Mouse (Mus musculus) midbrain, embryonic 16.5 days (tissue): ENCODE measurements around the gene Chrd. TPM values are rescaled to one million over a fixed set of nuclear protein-coding genes. Genes with fewer than 3 reads are reported as not detected.
A peak's percentile ranks its signal among the peaks of the same experiment; 100 is the strongest.

Experiments used
- ATAC-seq: fragments of 200-750 bp; cut with Nextera tagmentation; 2 replicates; pipeline ENCODE4 v1.8.0; 2017; ENCODE audit warnings: moderate TSS enrichment
- H3K27ac ChIP-seq: fragments of 300-500 bp; sonication (generic); 2 replicates; pipeline ENCODE4 v1.5.1; 2014; ENCODE audit warnings: mild to moderate bottlenecking, low read length, mixed read lengths
- H3K27me3 ChIP-seq: fragments of 300-500 bp; sonication (generic); 2 replicates; pipeline ENCODE4 v1.6.1; 2014; ENCODE audit warnings: low read depth, low read length, mixed read lengths; ENCODE audit not compliant: control insufficient read depth, insufficient read depth
- H3K36me3 ChIP-seq: fragments of 300-500 bp; sonication (generic); 2 replicates; pipeline ENCODE4 v1.6.1; 2014; ENCODE audit warnings: mild to moderate bottlenecking, low read length, moderate library complexity, mixed read lengths; ENCODE audit not compliant: control insufficient read depth, insufficient read depth
- H3K4me1 ChIP-seq: fragments of 300-500 bp; sonication (generic); 2 replicates; pipeline ENCODE4 v1.6.1; 2014; ENCODE audit warnings: mild to moderate bottlenecking, low read length, mixed read lengths; ENCODE audit not compliant: control insufficient read depth, insufficient read depth
- H3K4me2 ChIP-seq: fragments of 300-500 bp; sonication (generic); 2 replicates; pipeline ENCODE4 v1.6.1; 2014; ENCODE audit warnings: mild to moderate bottlenecking, low read length, mixed read lengths
- H3K4me3 ChIP-seq: fragments of 300-500 bp; sonication (generic); 2 replicates; pipeline ENCODE4 v1.5.1; 2014; ENCODE audit warnings: low read depth, mild to moderate bottlenecking, low read length, moderate library complexity, mixed read lengths
- H3K9ac ChIP-seq: fragments of 300-500 bp; sonication (generic); 2 replicates; pipeline ENCODE4 v1.6.1; 2014; ENCODE audit warnings: low read depth, low read length, mixed read lengths
- H3K9me3 ChIP-seq: fragments of 300-500 bp; sonication (generic); replicated peaks from 2 replicates; pipeline ENCODE4 v1.6.1; 2014; ENCODE audit warnings: mild to moderate bottlenecking, low read length, mixed read lengths; ENCODE audit not compliant: control insufficient read depth, poor library complexity, severe bottlenecking
- WGBS: fragments of 180-500 bp; shearing (Covaris S2); extraction: QIAGEN DNeasy Blood & Tissue Kit; methylation state at CpG from one replicate; pipeline ENCODE4 v1.1.7; 2014; 5-methylcytosine and 5-hydroxymethylcytosine counted together
- polyA plus RNA-seq: library from polyadenylated mRNA; unstranded; fragments of >200 nt; fragmentation: Nextera tagmentation; extraction: Ambion mirVana; gene quantifications from 2 replicates; pipeline ENCODE4 v1.2.1, GENCODE M21; 2015

Chrd gene
- polyA plus RNA-seq, 1 experiment from 2014 or later, result 4.5 TPM

GRCm38 (mm10) chr16:20715566-20715965 is 17.4 kb upstream of the Chrd start:
- no peak; the same call in 1 of the 2 replicates for ATAC-seq
- H3K9ac ChIP-seq, result peak overlapping the region; percentile 85
- H3K36me3 ChIP-seq, result peaks cover 9% of the 10 kb centered on the region
- H3K27me3 ChIP-seq, result no peaks in the 10 kb centered on the region
- peak overlapping the region; percentile 95 for H3K4me2 ChIP-seq
- H3K27ac ChIP-seq, result peak overlapping the region; percentile 95
- H3K4me1 ChIP-seq, result peaks cover 28% of the 10 kb centered on the region
- under 1% methylated on average over 12 of the region's 12 CpGs for WGBS
- H3K4me3 ChIP-seq, result peak overlapping the region; percentile 69
- no peaks in the 10 kb centered on the region for H3K9me3 ChIP-seq

- peak; percentile 81 for ATAC-seq
- under 1% methylated on average over 47 of the region's 68 CpGs for WGBS
Measured at GRCm38 (mm10) chr16:20715976-20716840, 16.7 kb upstream of the Chrd start.

GRCm38 (mm10) chr16:20716841-20717180 is 16.1 kb upstream of the Chrd start:
- ATAC-seq, result peak; percentile 41
- H3K27ac ChIP-seq, result peak overlapping the region; percentile 95
- no peaks in the 10 kb centered on the region for H3K27me3 ChIP-seq
- peak overlapping the region; percentile 95 for H3K4me2 ChIP-seq
- H3K9me3 ChIP-seq, result no peaks in the 10 kb centered on the region
- 3% methylated on average over 8 of the region's 8 CpGs for WGBS
- peaks cover 28% of the 10 kb centered on the region for H3K4me1 ChIP-seq
- peak overlapping the region; percentile 85 for H3K9ac ChIP-seq
- peak overlapping the region; percentile 69 for H3K4me3 ChIP-seq
- H3K36me3 ChIP-seq, result peaks cover 9% of the 10 kb centered on the region

More at GRCm38 (mm10) chr16:20715976-20716840, 16.7 kb upstream of the Chrd start:
- Histone ChIP-seq H3K4me3 (peak overlapping the region; percentile 69), H3K9ac (peak overlapping the region; percentile 85), H3K27ac (peak overlapping the region; percentile 95), H3K36me3 (peaks cover 9% of the 10 kb centered on the region), H3K9me3 (no peaks in the 10 kb centered on the region), H3K27me3 (no peaks in the 10 kb centered on the region), H3K4me1 (peaks cover 28% of the 10 kb centered on the region), H3K4me2 (peak overlapping the region; percentile 95)

- Histone ChIP-seq H3K4me2 (peak within 1 kb of the TSS; percentile 95), H3K36me3 (peaks cover 5% of the 10 kb centered on the region), H3K9me3 (no peaks in the 10 kb centered on the region), H3K4me1 (peaks cover 28% of the 10 kb centered on the region), H3K27ac (peak within 1 kb of the TSS; percentile 95), H3K4me3 (peak within 1 kb of the TSS; percentile 69), H3K27me3 (no peaks in the 10 kb centered on the region), H3K9ac (peak within 1 kb of the TSS; percentile 85)
- WGBS, result under 1% methylated on average over 61 of the region's 62 CpGs
- peak; percentile 82 for ATAC-seq
Measured at GRCm38 (mm10) chr16:20717181-20717977, 15.5 kb upstream of the Chrd start, which contains the start of the genes Polr2h and Clcn2. TSS of gene Polr2h (plus strand) at chr16:20717665. TSS of gene Clcn2 (minus strand) at chr16:20717746.

GRCm38 (mm10) chr16:20717978-20718670 is 14.8 kb upstream of the Chrd start:
- Histone ChIP-seq H3K27ac (peak overlapping the region; percentile 95), H3K4me2 (peak overlapping the region; percentile 95), H3K27me3 (no peaks in the 10 kb centered on the region), H3K9me3 (no peaks in the 10 kb centered on the region), H3K4me3 (peak overlapping the region; percentile 69), H3K9ac (peak overlapping the region; percentile 85), H3K4me1 (peaks cover 28% of the 10 kb centered on the region), H3K36me3 (0 out of 2 replicates have a peak, but pooled peaks cover under 1% of the 10 kb centered on the region)
- ATAC-seq, result 0 out of 2 replicates have a peak, but pooled peaks have one; percentile 1
- WGBS, result 5% methylated on average over 18 of the region's 18 CpGs

GRCm38 (mm10) chr16:20721808-20722207 is 11.1 kb upstream of the Chrd start:
- WGBS, result 90% methylated on average over 10 of the region's 10 CpGs
- no peak for ATAC-seq
- Histone ChIP-seq H3K9me3 (no peaks in the 10 kb centered on the region), H3K4me1 (peaks cover 7% of the 10 kb centered on the region), H3K4me3 (no peak overlapping the region), H3K9ac (no peak overlapping the region), H3K4me2 (no peak overlapping the region), H3K36me3 (no peaks in the 10 kb centered on the region), H3K27ac (no peak overlapping the region), H3K27me3 (no peaks in the 10 kb centered on the region)

GRCm38 (mm10) chr16:20722736-20723135 is 10.2 kb upstream of the Chrd start:
- no peak overlapping the region for H3K4me2 ChIP-seq
- no peak overlapping the region for H3K4me3 ChIP-seq
- H3K27ac ChIP-seq, result no peak overlapping the region
- no peak overlapping the region for H3K9ac ChIP-seq
- no peak for ATAC-seq
- H3K27me3 ChIP-seq, result no peaks in the 10 kb centered on the region
- H3K9me3 ChIP-seq, result no peaks in the 10 kb centered on the region
- H3K4me1 ChIP-seq, result peaks cover 7% of the 10 kb centered on the region
- H3K36me3 ChIP-seq, result no peaks in the 10 kb centered on the region
- 90% methylated on average over 4 of the region's 4 CpGs for WGBS

GRCm38 (mm10) chr16:20723247-20723646 is 9.7 kb upstream of the Chrd start:
- Histone ChIP-seq H3K27me3 (no peaks in the 10 kb centered on the region), H3K27ac (no peak overlapping the region), H3K4me2 (no peak overlapping the region), H3K9me3 (no peaks in the 10 kb centered on the region), H3K36me3 (no peaks in the 10 kb centered on the region), H3K4me3 (no peak overlapping the region), H3K9ac (no peak overlapping the region), H3K4me1 (peaks cover 7% of the 10 kb centered on the region)
- WGBS, result 74% methylated on average over 4 of the region's 4 CpGs
- no peak for ATAC-seq
